Mouse (Mus musculus) midbrain, postnatal 0 days (tissue): ENCODE measurements around the gene Pnpla3. TPM values are rescaled to one million over a fixed set of nuclear protein-coding genes. Genes with fewer than 3 reads are reported as not detected.

Experiments
- ATAC-seq: fragments of 200-750 bp; cut with Nextera tagmentation; 2 replicates; pipeline ENCODE4 v1.8.0; 2017; ENCODE audit warnings: moderate number of reproducible peaks, mild to moderate bottlenecking, moderate TSS enrichment, moderate library complexity; ENCODE audit not compliant: low FRiP score
- DNase-seq: peaks from one replicate; pipeline ENCODE4 v3.0.0-alpha.2; 2015; ENCODE audit warnings: low spot score
- H3K27ac ChIP-seq: fragments of 300-500 bp; sonication (generic); 2 replicates; pipeline ENCODE4 v1.5.1; 2014; ENCODE audit warnings: low read depth, mild to moderate bottlenecking, low read length, mixed read lengths
- H3K27me3 ChIP-seq: fragments of 300-500 bp; sonication (generic); 2 replicates; pipeline ENCODE4 v1.6.1; 2014; ENCODE audit warnings: low read length, control low read depth, mixed read lengths; ENCODE audit not compliant: insufficient read depth
- H3K36me3 ChIP-seq: fragments of 300-500 bp; sonication (generic); 2 replicates; pipeline ENCODE4 v1.6.1; 2014; ENCODE audit warnings: low read length, control low read depth, mixed read lengths; ENCODE audit not compliant: insufficient read depth
- H3K4me1 ChIP-seq: fragments of 300-500 bp; sonication (generic); 2 replicates; pipeline ENCODE4 v1.6.1; 2014; ENCODE audit warnings: mild to moderate bottlenecking, control low read depth, antibody characterized with exemption, low read length, mixed read lengths; ENCODE audit not compliant: insufficient read depth
- H3K4me2 ChIP-seq: fragments of 300-500 bp; sonication (generic); 2 replicates; pipeline ENCODE4 v1.6.1; 2014; ENCODE audit warnings: low read depth, mild to moderate bottlenecking, low read length, mixed read lengths; ENCODE audit not compliant: poor library complexity, severe bottlenecking
- H3K4me3 ChIP-seq: fragments of 300-500 bp; sonication (generic); 2 replicates; pipeline ENCODE4 v1.5.1; 2014; ENCODE audit warnings: low read depth, mild to moderate bottlenecking, low read length, moderate library complexity
- H3K9ac ChIP-seq: fragments of 300-500 bp; sonication (generic); replicated peaks from 2 replicates; pipeline ENCODE4 v1.6.1; 2014; ENCODE audit warnings: mild to moderate bottlenecking, low read length, moderate library complexity, mixed read lengths; ENCODE audit not compliant: poor library complexity, severe bottlenecking
- H3K9me3 ChIP-seq: fragments of 300-500 bp; sonication (generic); 2 replicates; pipeline ENCODE4 v1.6.1; 2016; ENCODE audit warnings: low read length, control low read depth
- CTCF ChIP-seq: IDR thresholded peaks from 2 replicates; pipeline ENCODE4 v1.5.1; 2016; ENCODE audit warnings: antibody characterized with exemption, mild to moderate bottlenecking
- WGBS: fragments of 180-500 bp; shearing (Covaris S2); extraction: QIAGEN DNeasy Blood & Tissue Kit; methylation state at CpG from one replicate; pipeline ENCODE4 v1.1.7; 2014; 5-methylcytosine and 5-hydroxymethylcytosine counted together
- polyA plus RNA-seq: library from polyadenylated mRNA; unstranded; fragments of >200 nt; fragmentation: Nextera tagmentation; extraction: Ambion mirVana; gene quantifications from 2 replicates; pipeline ENCODE4 v1.2.1, GENCODE M21; 2015
- total RNA-seq: library from RNA; depleted of rRNA; stranded (reverse); fragments of >200 nt; gene quantifications from 2 replicates; pipeline ENCODE4 v1.2.3, GENCODE M21; 2014; rRNA removed

The Pnpla3 gene
- total RNA-seq: 6.9 and 7.3 TPM in 2 replicates
- polyA plus RNA-seq: 5.1 and 5.4 TPM in 2 replicates

DNA sequence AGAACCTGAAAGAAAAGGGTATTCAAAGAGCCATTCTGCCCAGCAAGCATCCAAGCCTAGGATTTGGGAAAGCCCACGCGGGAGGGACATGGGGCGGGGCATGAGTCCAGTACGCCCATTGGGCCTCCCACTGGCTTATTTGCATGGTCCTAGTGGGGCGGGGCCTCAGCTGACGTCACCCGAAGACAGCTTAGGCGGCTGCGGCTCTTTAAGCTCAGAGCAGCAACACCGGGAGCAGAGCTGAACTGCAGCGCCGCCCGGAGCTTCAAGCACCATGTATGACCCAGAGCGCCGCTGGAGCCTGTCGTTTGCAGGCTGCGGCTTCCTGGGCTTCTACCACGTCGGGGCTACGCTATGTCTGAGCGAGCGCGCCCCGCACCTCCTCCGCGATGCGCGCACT is at the start of gene Pnpla3:
Gene Pnpla3 (plus strand): TSS at position 238 of the 400 bp plus-strand sequence.
- no peaks in the 10 kb centered on the region for H3K27me3 ChIP-seq
- H3K4me1 ChIP-seq: 0 out of 2 replicates have a peak, but pooled peaks cover 4% of the 10 kb centered on the region
- H3K4me2 ChIP-seq: peak within 1 kb of the TSS; percentile 73
- H3K9me3 ChIP-seq: no peaks in the 10 kb centered on the region
- peak; percentile 96 for ATAC-seq
- WGBS: 0% methylated on average over 28 of the region's 28 CpGs
- H3K4me3 ChIP-seq: peak within 1 kb of the TSS; percentile 58
- peak; percentile 98 for DNase-seq
- peak within 1 kb of the TSS; percentile 75 for H3K9ac ChIP-seq
- H3K27ac ChIP-seq: peak within 1 kb of the TSS; percentile 77
- H3K36me3 ChIP-seq: no peaks in the 10 kb centered on the region
- peak; percentile 60 for TF ChIP-seq CTCF

DNA sequence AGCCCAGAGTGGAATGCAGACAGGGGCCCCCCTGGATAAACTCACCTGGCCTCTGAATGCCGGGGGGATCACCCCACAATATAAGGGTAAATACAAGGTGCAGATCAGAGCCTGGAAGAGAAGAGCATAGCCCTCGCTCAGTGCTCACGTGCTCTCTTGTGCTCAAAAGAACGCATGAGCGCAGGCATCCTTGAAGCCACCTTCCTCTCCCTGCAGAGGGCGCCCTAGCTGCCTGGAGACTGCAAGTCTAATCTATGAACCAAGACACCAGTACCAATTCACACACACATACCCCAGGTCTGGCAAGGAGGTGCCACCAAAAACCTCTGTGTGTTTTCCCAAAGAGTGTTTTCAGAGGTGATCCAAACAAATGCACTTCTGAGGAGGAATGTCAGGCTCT is 47.0 kb upstream of the Pnpla3 start:
- no peak for DNase-seq

DNA sequence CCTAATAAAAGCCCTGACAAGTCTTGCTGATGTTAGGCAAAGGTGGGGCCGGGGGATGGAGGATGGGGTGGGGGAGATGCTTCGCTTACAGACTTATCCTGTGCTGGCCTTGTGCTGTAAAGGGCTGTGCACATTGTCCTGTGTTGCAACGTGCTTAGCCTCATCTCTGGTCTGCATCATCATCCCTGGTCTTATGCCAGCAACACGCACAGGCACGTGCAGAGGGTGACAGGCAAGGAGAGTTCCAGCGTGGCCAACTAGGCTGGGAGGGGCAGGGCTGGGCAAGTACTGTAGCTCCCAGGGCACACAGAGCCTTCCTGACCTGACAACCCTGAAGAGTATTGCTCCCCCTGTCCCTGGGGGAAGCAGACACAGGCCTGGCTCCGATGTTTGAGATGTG is 46.6 kb upstream of the Pnpla3 start:
- H3K4me1 ChIP-seq: no peaks in the 10 kb centered on the region
- TF ChIP-seq CTCF: no peak
- ATAC-seq (no peak), DNase-seq (no peak)
- H3K9me3 ChIP-seq: no peaks in the 10 kb centered on the region
- H3K36me3 ChIP-seq: no peaks in the 10 kb centered on the region
- no peaks in the 10 kb centered on the region for H3K27me3 ChIP-seq
- WGBS: 87% methylated on average over 7 of the region's 7 CpGs
- H3K4me3 ChIP-seq: no peak overlapping the region
- no peak overlapping the region for H3K27ac ChIP-seq
- H3K9ac ChIP-seq: no peak overlapping the region
- H3K4me2 ChIP-seq: no peak overlapping the region

More for the DNA sequence above, 47.0 kb upstream of the Pnpla3 start:
- no peaks in the 10 kb centered on the region for H3K36me3 ChIP-seq
- no peak overlapping the region for H3K27ac ChIP-seq
- no peak overlapping the region for H3K4me3 ChIP-seq
- no peak for ATAC-seq
- no peaks in the 10 kb centered on the region for H3K4me1 ChIP-seq
- no peak overlapping the region for H3K4me2 ChIP-seq
- TF ChIP-seq CTCF: peak; percentile 65
- H3K9ac ChIP-seq: no peak overlapping the region
- no peaks in the 10 kb centered on the region for H3K9me3 ChIP-seq
- no peaks in the 10 kb centered on the region for H3K27me3 ChIP-seq
- 25% methylated on average over 6 of the region's 6 CpGs for WGBS

DNA sequence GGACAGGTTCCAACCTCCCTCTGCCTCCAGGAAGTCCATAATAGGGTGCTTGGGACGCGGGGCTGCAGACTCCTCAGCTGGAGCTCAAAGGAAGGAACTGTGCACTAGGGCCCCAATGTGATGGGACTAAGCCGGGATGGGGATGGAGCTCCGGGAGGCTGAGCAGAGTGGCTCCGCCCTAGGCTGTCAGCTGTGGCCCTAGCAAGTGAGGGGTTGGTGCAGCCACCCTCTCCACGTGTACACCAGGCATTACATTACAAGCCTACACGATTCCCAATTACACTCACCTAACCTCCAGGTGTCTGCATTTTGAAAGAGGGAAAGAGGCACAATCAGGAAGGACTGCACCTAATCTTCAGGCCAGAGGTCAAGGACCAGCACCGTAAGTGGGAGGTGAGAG is 44.6 kb upstream of the Pnpla3 start, which contains the start of gene Pnpla5:
Gene Pnpla5 (minus strand): TSS at position 101 of the 400 bp plus-strand sequence.
- Histone ChIP-seq H3K4me2 (no peak within 1 kb of the TSS), H3K27ac (no peak within 1 kb of the TSS), H3K36me3 (no peaks in the 10 kb centered on the region), H3K4me1 (no peaks in the 10 kb centered on the region), H3K9me3 (no peaks in the 10 kb centered on the region), H3K4me3 (no peak within 1 kb of the TSS), H3K27me3 (no peaks in the 10 kb centered on the region; the same call in 1 of the 2 replicates), H3K9ac (no peak within 1 kb of the TSS)
- DNase-seq (no peak), ATAC-seq (no peak)
- no peak for TF ChIP-seq CTCF
- 68% methylated on average over 8 of the region's 8 CpGs for WGBS

DNA sequence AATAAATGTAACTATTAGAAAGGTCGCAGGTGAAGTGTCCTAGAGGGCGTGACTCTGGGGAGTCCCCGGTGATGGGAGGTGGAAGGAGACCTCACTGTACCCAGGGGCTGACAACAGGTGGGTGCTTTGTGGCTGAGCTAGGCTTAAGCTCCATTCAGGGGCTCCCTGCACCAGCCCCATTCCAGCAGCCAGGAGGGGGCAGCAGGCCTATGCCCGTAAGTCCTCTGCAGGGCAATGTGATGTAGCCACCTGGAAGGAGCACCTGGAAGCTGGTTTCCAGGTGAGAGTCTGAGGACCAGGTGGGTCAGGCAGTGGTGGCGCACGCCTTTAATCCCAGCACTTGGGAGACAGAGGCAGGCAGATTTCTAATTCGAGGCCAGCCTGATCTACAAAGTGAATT is 43.6 kb upstream of the Pnpla3 start:
- Histone ChIP-seq H3K36me3 (no peaks in the 10 kb centered on the region), H3K9ac (no peak overlapping the region), H3K9me3 (no peaks in the 10 kb centered on the region), H3K27me3 (no peaks in the 10 kb centered on the region; the same call in 1 of the 2 replicates), H3K27ac (no peak overlapping the region), H3K4me1 (no peaks in the 10 kb centered on the region), H3K4me2 (no peak overlapping the region), H3K4me3 (no peak overlapping the region)
- ATAC-seq: no peak
- WGBS: 76% methylated on average over 7 of the region's 7 CpGs
- TF ChIP-seq CTCF: peak; percentile 23; the same call in 1 of the 2 replicates
- no peak for DNase-seq

DNA sequence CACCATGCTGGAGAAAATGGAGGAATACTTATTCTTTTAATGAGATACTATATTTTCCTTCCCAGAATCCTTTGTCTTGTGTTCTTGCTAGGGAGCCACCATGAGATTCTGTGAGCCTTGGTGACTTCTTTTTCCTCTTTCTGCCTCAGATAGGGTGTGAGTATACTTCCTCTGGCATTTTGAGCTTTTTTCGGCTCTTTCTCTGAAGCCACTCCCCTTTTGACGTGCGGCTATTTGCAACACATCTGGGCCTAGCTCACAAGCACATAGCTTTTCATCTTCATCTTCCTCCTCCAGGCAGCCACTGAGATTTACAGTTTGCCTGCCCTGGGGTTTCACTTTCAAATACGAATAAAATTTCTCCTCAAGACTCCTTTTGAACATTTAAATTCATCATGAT is 41.2 kb upstream of the Pnpla3 start:
- TF ChIP-seq CTCF: no peak
- no peak for ATAC-seq

More for the DNA sequence above, 41.2 kb upstream of the Pnpla3 start:
- Histone ChIP-seq H3K4me3 (no peak overlapping the region), H3K9ac (no peak overlapping the region), H3K9me3 (no peaks in the 10 kb centered on the region), H3K36me3 (no peaks in the 10 kb centered on the region), H3K27ac (no peak overlapping the region), H3K27me3 (no peaks in the 10 kb centered on the region; the same call in 1 of the 2 replicates), H3K4me2 (no peak overlapping the region), H3K4me1 (no peaks in the 10 kb centered on the region)
- WGBS: 72% methylated on average over 4 of the region's 4 CpGs
- no peak for DNase-seq
